Mouse (Mus musculus) kidney, postnatal 25 days (tissue): ENCODE data around the gene Vmn1r127.
"Not testable (repeated sequence)": the region's sequence is repeated elsewhere in the genome, so short reads cannot be mapped to it uniquely, and the experiment has no call there.

ENCODE experiments used
- DNase-seq, 2 experiments: peaks; one replicate each; pipeline ENCODE4 v3.0.0; 2021; ENCODE audit warnings: mixed read lengths in 2 of 2

Vmn1r127 gene

GRCm38 (mm10) chr7:21319761-21320160, at the start of gene Vmn1r127:
Gene Vmn1r127 (minus strand): TSS chr7:21319861.
- not testable (repeated sequence) for DNase-seq

GRCm38 (mm10) chr7:21361191-21361590, 41.5 kb upstream of the Vmn1r127 start, which contains the start of gene Vmn1r129:
Gene Vmn1r129 (minus strand): TSS chr7:21361291.
- DNase-seq: not testable (repeated sequence)

- not testable (repeated sequence) for DNase-seq
Observed at GRCm38 (mm10) chr7:21349073-21349472, 29.4 kb upstream of the Vmn1r127 start, which contains the start of gene Vmn1r128. Gene Vmn1r128 (plus strand): TSS chr7:21349373.

GRCm38 (mm10) chr7:21301367-21301766, 18.3 kb downstream of the Vmn1r127 start, which contains the start of gene Vmn1r126:
Gene Vmn1r126 (minus strand): TSS chr7:21301467.
- not testable (repeated sequence) for DNase-seq

GRCm38 (mm10) chr7:21271879-21272278, 47.8 kb downstream of the Vmn1r127 start, which contains the start of gene Vmn1r125:
Gene Vmn1r125 (plus strand): TSS chr7:21272179.
- DNase-seq: not testable (repeated sequence)
